Mouse (Mus musculus) cerebellum, adult 2 months (tissue): ENCODE measurements around the gene Akap17b.

Source experiments
- CTCF ChIP-seq: fragments of 200-500 bp; IDR thresholded peaks from 2 replicates; pipeline ENCODE4 v1.5.1; 2011; ENCODE audit warnings: low read depth, mild to moderate bottlenecking, control low read depth, low read length, moderate library complexity, borderline replicate concordance; ENCODE audit not compliant: insufficient read depth
- POLR2A ChIP-seq: fragments of 200-500 bp; IDR thresholded peaks from 2 replicates; pipeline ENCODE4 v1.6.1; 2011; ENCODE audit warnings: low read length, control low read depth, borderline replicate concordance; ENCODE audit not compliant: insufficient read depth

- no peak for TF ChIP-seq CTCF
- TF ChIP-seq POLR2A = no peak
Measured at GRCm38 (mm10) chrX:36628102-36628501, 17.1 kb downstream of the Akap17b start.
